Mouse (Mus musculus) heart, adult 2 months (tissue): Measurements from ENCODE around the gene Cacna1a. TPM values are rescaled to one million over a fixed set of nuclear protein-coding genes. Genes with fewer than 3 reads are reported as not detected.

Experiments used
- DNase-seq, 2 experiments: peaks; one replicate each; pipeline ENCODE4 v3.0.0; 2021
- H3K27ac ChIP-seq: fragments of 200-600 bp; 2 replicates; pipeline ENCODE4 v1.8.1; 2022
- H3K27me3 ChIP-seq: fragments of 200-500 bp; 2 replicates; pipeline ENCODE4 v1.6.1; 2012; ENCODE audit warnings: mild to moderate bottlenecking, low read length, inconsistent platforms, mixed read lengths; ENCODE audit not compliant: control insufficient read depth, insufficient read depth
- H3K36me3 ChIP-seq: fragments of 200-500 bp; 2 replicates; pipeline ENCODE4 v1.6.1; 2012; ENCODE audit warnings: low read length, inconsistent platforms; ENCODE audit not compliant: control insufficient read depth, insufficient read depth
- H3K4me1 ChIP-seq: fragments of 200-500 bp; 2 replicates; pipeline ENCODE4 v1.6.1; 2011; ENCODE audit warnings: low read length; ENCODE audit not compliant: control insufficient read depth, insufficient read depth
- H3K4me3 ChIP-seq: fragments of 200-600 bp; 2 replicates; pipeline ENCODE4 v1.8.1; 2022
- H3K79me2 ChIP-seq: fragments of 200-500 bp; replicated peaks from 2 replicates; pipeline ENCODE4 v1.6.1; 2012; ENCODE audit warnings: mild to moderate bottlenecking, inconsistent platforms, low read length, moderate library complexity, mixed read lengths; ENCODE audit not compliant: control insufficient read depth, insufficient read depth
- H3K9ac ChIP-seq: fragments of 200-500 bp; 2 replicates; pipeline ENCODE4 v1.6.1; 2012; ENCODE audit warnings: low read depth, mild to moderate bottlenecking, control low read depth, inconsistent platforms, low read length, mixed read lengths
- CTCF ChIP-seq: fragments of 200-600 bp; IDR thresholded peaks from 2 replicates; pipeline ENCODE4 v1.8.1; 2022; ENCODE audit warnings: antibody characterized with exemption, mild to moderate bottlenecking, moderate library complexity
- EP300 ChIP-seq: fragments of 200-500 bp; IDR thresholded peaks from 2 replicates; pipeline ENCODE4 v1.6.1; 2011; ENCODE audit warnings: low read depth, low read length, control low read depth; ENCODE audit not compliant: insufficient read depth
- POLR2A ChIP-seq: fragments of 200-500 bp; IDR thresholded peaks from 2 replicates; pipeline ENCODE4 v1.6.1; 2011; ENCODE audit warnings: mild to moderate bottlenecking, low read depth, low read length, control low read depth; ENCODE audit not compliant: insufficient read depth
- WGBS: fragments of 180-500 bp; shearing (Covaris S2); methylation state at CpG from one replicate; pipeline ENCODE4 v1.1.7; 2018; 5-methylcytosine and 5-hydroxymethylcytosine counted together
- intact Hi-C: fragments of 180-260 bp; cut with DNase I; formaldehyde crosslinking; loops from one replicate; pipeline ENCODE4 v1.15.1; 2025
- polyA plus RNA-seq: library from polyadenylated mRNA; depleted of rRNA; stranded (reverse); fragments of >200 nt; gene quantifications from 2 replicates; pipeline ENCODE4 v1.2.3, GENCODE M21; 2012
- total RNA-seq, 2 experiments: library from RNA; stranded (reverse); gene quantifications; 2 replicates each; pipeline ENCODE4 v1.2.3; 2021

Gene Cacna1a
- total and polyA plus RNA-seq, 3 experiments: 2.5 to 4.4 (median 2.7) TPM

- no peaks in the 10 kb centered on the region; the same call in 1 of the 2 replicates for H3K4me1 ChIP-seq
- WGBS: 1% methylated on average over 61 of the region's 61 CpGs
Measured at GRCm38 (mm10) chr8:84661961-84662571, 273.8 kb downstream of the Cacna1a start.

GRCm38 (mm10) chr8:84662581-84663065, 274.4 kb downstream of the Cacna1a start, which contains the start of gene Ier2:
Gene Ier2 (minus strand): TSS chr8:84662852.
- under 1% methylated on average over 27 of the region's 27 CpGs for WGBS
- Histone ChIP-seq H3K27me3 (no peaks in the 10 kb centered on the region), H3K4me3 (peak within 1 kb of the TSS; percentile 87), H3K36me3 (no peaks in the 10 kb centered on the region), H3K79me2 (no peaks in the 10 kb centered on the region), H3K27ac (peak within 1 kb of the TSS; percentile 96), H3K9ac (peak within 1 kb of the TSS; percentile 93), H3K4me1 (no peaks in the 10 kb centered on the region; the same call in 1 of the 2 replicates)
- TF ChIP-seq POLR2A (peak; percentile 100), CTCF (peak; percentile 25), EP300 (peak; percentile 97)
- intact Hi-C loops: no loop called here
- DNase-seq: peak; percentile 96

More at GRCm38 (mm10) chr8:84661961-84662571, 273.8 kb downstream of the Cacna1a start:
- Histone ChIP-seq H3K79me2 (no peaks in the 10 kb centered on the region), H3K27me3 (no peaks in the 10 kb centered on the region), H3K9ac (peak overlapping the region; percentile 93), H3K4me3 (peak overlapping the region; percentile 87), H3K36me3 (no peaks in the 10 kb centered on the region), H3K27ac (peak overlapping the region; percentile 96)
- TF ChIP-seq POLR2A: no peak
- no peak for TF ChIP-seq CTCF
- no peak for TF ChIP-seq EP300
- DNase-seq: no peak
- intact Hi-C loops: loop anchor here (2.0 kb wide), 1 partner anchor 39 kb away; the partner anchor contains the start of gene Lyl1

GRCm38 (mm10) chr8:84663483-84664327, 275.5 kb downstream of the Cacna1a start:
- H3K27ac ChIP-seq: peak overlapping the region; percentile 96
- DNase-seq: peak; percentile 98
- no peaks in the 10 kb centered on the region for H3K27me3 ChIP-seq
- H3K9ac ChIP-seq: peak overlapping the region; percentile 63
- H3K36me3 ChIP-seq: no peaks in the 10 kb centered on the region
- H3K4me3 ChIP-seq: peak overlapping the region; percentile 87
- H3K4me1 ChIP-seq: no peaks in the 10 kb centered on the region; the same call in 1 of the 2 replicates
- intact Hi-C loops: loop anchor here (2.0 kb wide), 2 partner anchors 25 to 325 kb away; no protein-coding TSS in a partner anchor
- H3K79me2 ChIP-seq: no peaks in the 10 kb centered on the region
- TF ChIP-seq POLR2A (peak; percentile 96), CTCF (no peak), EP300 (peak; percentile 69; the same call in 1 of the 2 replicates)
- WGBS: 2% methylated on average over 43 of the region's 43 CpGs

- H3K79me2 ChIP-seq: no peaks in the 10 kb centered on the region
- no peaks in the 10 kb centered on the region for H3K4me1 ChIP-seq
- WGBS: under 1% methylated on average over 29 of the region's 29 CpGs
- peak overlapping the region; percentile 53 for H3K4me3 ChIP-seq
- H3K27me3 ChIP-seq: no peaks in the 10 kb centered on the region
- peak overlapping the region; percentile 66 for H3K9ac ChIP-seq
- H3K36me3 ChIP-seq: no peaks in the 10 kb centered on the region
- TF ChIP-seq POLR2A (peak; percentile 68), EP300 (peak; percentile 70; the same call in 1 of the 2 replicates), CTCF (peak; percentile 66)
- intact Hi-C loops: loop anchor here (1.0 to 2.0 kb wide), 3 partner anchors 23 to 324 kb away; partner anchors contain the start of gene Nacc1
- peak; percentile 79 to 86 for DNase-seq
- peak overlapping the region; percentile 94 for H3K27ac ChIP-seq
Measured at GRCm38 (mm10) chr8:84664566-84665384, 276.5 kb downstream of the Cacna1a start.

- 4% methylated on average over 14 of the region's 14 CpGs for WGBS
- H3K4me1 ChIP-seq: no peaks in the 10 kb centered on the region
- DNase-seq: no peak
- intact Hi-C loops: loop anchor here (1.0 to 2.0 kb wide), 3 partner anchors 22 to 323 kb away; partner anchors contain the start of gene Nacc1
- H3K27ac ChIP-seq: peak overlapping the region; percentile 94
- H3K79me2 ChIP-seq: no peaks in the 10 kb centered on the region
- H3K9ac ChIP-seq: peak overlapping the region; percentile 66
- peak overlapping the region; percentile 53 for H3K4me3 ChIP-seq
- H3K27me3 ChIP-seq: no peaks in the 10 kb centered on the region
- TF ChIP-seq POLR2A (no peak), CTCF (no peak), EP300 (no peak)
- H3K36me3 ChIP-seq: no peaks in the 10 kb centered on the region
Measured at GRCm38 (mm10) chr8:84665385-84665893, 277.2 kb downstream of the Cacna1a start.
